Mouse (Mus musculus) embryonic facial prominence, embryonic 14.5 days (tissue): ENCODE results near the gene Fam192a. TPM values are rescaled to one million over a fixed set of nuclear protein-coding genes. Genes with fewer than 3 reads are reported as not detected.

Experiments
- polyA plus RNA-seq: library from polyadenylated mRNA; unstranded; fragments of >200 nt; fragmentation: Nextera tagmentation; extraction: Ambion mirVana; gene quantifications from 2 replicates; pipeline ENCODE4 v1.2.1, GENCODE M21; 2014

The Fam192a gene
- polyA plus RNA-seq, 1 experiment from 2014 or later: 48.7 TPM

Other genes starting within 250 kb of the Fam192a start
- 93.8 and 107 TPM in 2 replicates for gene Herpud1, start 215.6 kb downstream of the Fam192a start, polyA plus RNA-seq
- gene Nlrc5, start 167.6 kb downstream of the Fam192a start, polyA plus RNA-seq: 0.39 and 0.42 TPM in 2 replicates
- 12.4 and 13.8 TPM in 2 replicates for gene Cpne2, start 69.0 kb downstream of the Fam192a start, polyA plus RNA-seq
- gene Rspry1, start 60 bp downstream of the Fam192a start, polyA plus RNA-seq: 33.6 and 36.0 TPM in 2 replicates
- 54.5 and 59.0 TPM in 2 replicates for gene Arl2bp, start 64.6 kb upstream of the Fam192a start, polyA plus RNA-seq
- 4.6 and 8.1 TPM in 2 replicates for gene Pllp, start 94.3 kb upstream of the Fam192a start, polyA plus RNA-seq
- not detected in 2 replicates for gene Ccl22, start 143.6 kb upstream of the Fam192a start, polyA plus RNA-seq
- 7.9 and 8.3 TPM in 2 replicates for gene Cx3cl1, start 170.0 kb upstream of the Fam192a start, polyA plus RNA-seq
- 0.60 and 0.63 TPM in 2 replicates for gene Ccl17, start 208.5 kb upstream of the Fam192a start, polyA plus RNA-seq
- gene Coq9, start 236.3 kb upstream of the Fam192a start, polyA plus RNA-seq: 73.8 and 77.9 TPM in 2 replicates
- gene Ciapin1, start 236.4 kb upstream of the Fam192a start, polyA plus RNA-seq: 72.2 and 79.5 TPM in 2 replicates